Mouse (Mus musculus) heart, postnatal 4 days (tissue): Measurements from ENCODE around the gene Dusp15. TPM values are rescaled to one million over a fixed set of nuclear protein-coding genes. Genes with fewer than 3 reads are reported as not detected.

Source experiments
- DNase-seq: peaks from one replicate; pipeline ENCODE4 v3.0.0; 2021
- total RNA-seq, 2 experiments: library from RNA; stranded (reverse); gene quantifications; 2 replicates each; pipeline ENCODE4 v1.2.3; 2021

Gene Dusp15
- under 1 TPM; 0.10 to 0.41 TPM for total RNA-seq

GRCm38 (mm10) chr2:152951065-152951849 is at the start of gene Dusp15:
TSS of gene Dusp15 (minus strand) at chr2:152951698.
- DNase-seq: peak; percentile 29

GRCm38 (mm10) chr2:152997046-152997445 is 45.5 kb upstream of the Dusp15 start:
- no peak for DNase-seq

- no peak for DNase-seq
Observed at GRCm38 (mm10) chr2:152991529-152991928, 40.0 kb upstream of the Dusp15 start.

GRCm38 (mm10) chr2:152985582-152985981 is 34.1 kb upstream of the Dusp15 start:
- DNase-seq: no peak

- DNase-seq: no peak
Observed at GRCm38 (mm10) chr2:152976991-152977390, 25.5 kb upstream of the Dusp15 start.

GRCm38 (mm10) chr2:152965555-152965954 is 14.1 kb upstream of the Dusp15 start:
- no peak for DNase-seq

GRCm38 (mm10) chr2:152962091-152962793 is 10.7 kb upstream of the Dusp15 start, which contains the start of gene Ttll9:
TSS of gene Ttll9 (plus strand) at chr2:152962485.
- DNase-seq: peak; percentile 60

GRCm38 (mm10) chr2:152958116-152958515 is 6.6 kb upstream of the Dusp15 start:
- DNase-seq: no peak

GRCm38 (mm10) chr2:152951850-152952720 is 587 bp upstream of the Dusp15 start:
- DNase-seq: no peak

- no peak for DNase-seq
Observed at GRCm38 (mm10) chr2:152950358-152951064, 987 bp downstream of the Dusp15 start.

- no peak for DNase-seq
Observed at GRCm38 (mm10) chr2:152948438-152949020, 3.0 kb downstream of the Dusp15 start.

GRCm38 (mm10) chr2:152947098-152947497 is 4.4 kb downstream of the Dusp15 start:
- no peak for DNase-seq

GRCm38 (mm10) chr2:152944013-152944412 is 7.5 kb downstream of the Dusp15 start:
- no peak for DNase-seq

GRCm38 (mm10) chr2:152943568-152943967 is 7.9 kb downstream of the Dusp15 start:
- no peak for DNase-seq

- DNase-seq: no peak
Observed at GRCm38 (mm10) chr2:152942898-152943515, 8.5 kb downstream of the Dusp15 start.

- no peak for DNase-seq
Observed at GRCm38 (mm10) chr2:152941776-152942175, 9.7 kb downstream of the Dusp15 start.

- DNase-seq: no peak
Observed at GRCm38 (mm10) chr2:152941106-152941505, 10.4 kb downstream of the Dusp15 start.

GRCm38 (mm10) chr2:152939846-152940245 is 11.7 kb downstream of the Dusp15 start:
- DNase-seq: peak; percentile 74

- DNase-seq: peak; percentile 83
Observed at GRCm38 (mm10) chr2:152933614-152934013, 17.9 kb downstream of the Dusp15 start.

GRCm38 (mm10) chr2:152933048-152933447 is 18.4 kb downstream of the Dusp15 start, which contains the start of gene Foxs1:
TSS of gene Foxs1 (minus strand) at chr2:152933208.
- peak; percentile 73 for DNase-seq
